Mouse (Mus musculus) ovary, adult 18-20 months (tissue): Measurements from ENCODE around the gene Mipep.

Experiments used
- DNase-seq: peaks from one replicate; pipeline ENCODE4 v3.0.0; 2022; ENCODE audit warnings: low spot score, mixed read lengths

The Mipep gene

GRCm38 (mm10) chr14:60871831-60872230 is 87.5 kb downstream of the Mipep start:
- DNase-seq = no peak

- DNase-seq = no peak
These were observed 97.7 kb downstream of the Mipep start for GRCm38 (mm10) chr14:60882106-60882505.

GRCm38 (mm10) chr14:60882681-60883080 is 98.3 kb downstream of the Mipep start:
- DNase-seq = no peak

- DNase-seq = no peak
These were observed 101.1 kb downstream of the Mipep start for GRCm38 (mm10) chr14:60885361-60885950.

GRCm38 (mm10) chr14:60893882-60894281 is 109.5 kb downstream of the Mipep start:
- DNase-seq = no peak

- DNase-seq = no peak
These were observed 111.0 kb downstream of the Mipep start for GRCm38 (mm10) chr14:60895172-60896000.

- no peak for DNase-seq
These were observed 113.8 kb downstream of the Mipep start for GRCm38 (mm10) chr14:60898086-60898667.

GRCm38 (mm10) chr14:60904501-60904900 is 120.1 kb downstream of the Mipep start:
- no peak for DNase-seq

GRCm38 (mm10) chr14:60906421-60907374 is 122.3 kb downstream of the Mipep start:
- DNase-seq = no peak

GRCm38 (mm10) chr14:60909351-60909750 is 125.0 kb downstream of the Mipep start:
- DNase-seq = no peak

- DNase-seq = no peak
These were observed 126.4 kb downstream of the Mipep start for GRCm38 (mm10) chr14:60910506-60911444.

GRCm38 (mm10) chr14:60912981-60913468 is 128.7 kb downstream of the Mipep start:
- DNase-seq = no peak

GRCm38 (mm10) chr14:60916661-60917060 is 132.3 kb downstream of the Mipep start:
- no peak for DNase-seq

- no peak for DNase-seq
These were observed 141.6 kb downstream of the Mipep start for GRCm38 (mm10) chr14:60926011-60926410.

- DNase-seq = no peak
These were observed 151.3 kb downstream of the Mipep start for GRCm38 (mm10) chr14:60935705-60936104.

GRCm38 (mm10) chr14:60937481-60938039 is 153.2 kb downstream of the Mipep start:
- no peak for DNase-seq
